Mouse (Mus musculus) cerebellum, adult 2 months (tissue): ENCODE measurements at regions not wholly inside any gene's neighbourhood (a gene's known extent, or its start where the extent isn't known, plus 50 kb on each side); places are given as distances from the start of the nearest gene placed in this dataset.

Experiments used
- CTCF ChIP-seq: fragments of 200-500 bp; IDR thresholded peaks from 2 replicates; pipeline ENCODE4 v1.5.1; 2011; ENCODE audit warnings: low read depth, mild to moderate bottlenecking, control low read depth, low read length, moderate library complexity, borderline replicate concordance; ENCODE audit not compliant: insufficient read depth
- POLR2A ChIP-seq: fragments of 200-500 bp; IDR thresholded peaks from 2 replicates; pipeline ENCODE4 v1.6.1; 2011; ENCODE audit warnings: low read length, control low read depth, borderline replicate concordance; ENCODE audit not compliant: insufficient read depth

DNA sequence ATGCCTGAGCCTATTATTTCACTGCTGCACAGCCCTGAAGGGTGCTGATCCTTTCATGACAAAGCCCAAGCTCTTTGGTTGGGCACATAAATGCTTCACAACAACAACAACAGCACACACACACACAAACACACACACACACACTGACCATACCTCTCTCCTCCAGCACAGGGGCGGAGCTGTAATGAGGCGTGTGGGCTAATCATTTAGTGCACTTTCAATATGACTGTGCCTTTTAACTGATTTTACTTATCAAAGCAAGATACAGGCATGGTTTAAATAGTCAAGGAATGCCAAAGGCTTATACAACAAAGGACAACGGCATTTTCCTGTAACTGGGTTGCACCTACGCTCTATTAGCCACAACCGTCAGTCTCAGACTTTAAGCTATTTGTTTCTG, 61.1 kb upstream of the Foxn2 start:
- TF ChIP-seq CTCF (no peak), POLR2A (no peak)
